Mouse (Mus musculus) ES-E14 (cell line): Measurements from ENCODE around the gene Wdr74.

Experiments
- CHD2 ChIP-seq: IDR thresholded peaks from 2 replicates; pipeline ENCODE4 v1.6.1; 2014; ENCODE audit warnings: mild to moderate bottlenecking, low read depth, low read length, inconsistent platforms
- HCFC1 ChIP-seq: IDR thresholded peaks from 2 replicates; pipeline ENCODE4 v1.6.1; 2012; ENCODE audit warnings: low read length, inconsistent platforms, borderline replicate concordance; ENCODE audit not compliant: insufficient read depth
- MAFK ChIP-seq: IDR thresholded peaks from 2 replicates; pipeline ENCODE4 v1.6.1; 2014; ENCODE audit warnings: mild to moderate bottlenecking, low read depth, low read length, inconsistent platforms; ENCODE audit not compliant: insufficient read depth
- ZNF384 ChIP-seq: IDR thresholded peaks from 2 replicates; pipeline ENCODE4 v1.6.1; 2012; ENCODE audit warnings: low read depth, low read length, inconsistent platforms

- TF ChIP-seq MAFK (no peak), CHD2 (no peak), HCFC1 (no peak), ZNF384 (no peak)
Measured at GRCm38 (mm10) chr19:8738911-8739310, 3.3 kb downstream of the Wdr74 start.
